Mouse (Mus musculus): ENCODE results near the gene Tbx10. TPM values are rescaled to one million over a fixed set of nuclear protein-coding genes. Genes with fewer than 3 reads are reported as not detected.
A peak's percentile ranks its signal among the peaks of the same experiment; 100 is the strongest.

Gene Tbx10
- total and polyA plus RNA-seq, 3 experiments: not detected

DNA sequence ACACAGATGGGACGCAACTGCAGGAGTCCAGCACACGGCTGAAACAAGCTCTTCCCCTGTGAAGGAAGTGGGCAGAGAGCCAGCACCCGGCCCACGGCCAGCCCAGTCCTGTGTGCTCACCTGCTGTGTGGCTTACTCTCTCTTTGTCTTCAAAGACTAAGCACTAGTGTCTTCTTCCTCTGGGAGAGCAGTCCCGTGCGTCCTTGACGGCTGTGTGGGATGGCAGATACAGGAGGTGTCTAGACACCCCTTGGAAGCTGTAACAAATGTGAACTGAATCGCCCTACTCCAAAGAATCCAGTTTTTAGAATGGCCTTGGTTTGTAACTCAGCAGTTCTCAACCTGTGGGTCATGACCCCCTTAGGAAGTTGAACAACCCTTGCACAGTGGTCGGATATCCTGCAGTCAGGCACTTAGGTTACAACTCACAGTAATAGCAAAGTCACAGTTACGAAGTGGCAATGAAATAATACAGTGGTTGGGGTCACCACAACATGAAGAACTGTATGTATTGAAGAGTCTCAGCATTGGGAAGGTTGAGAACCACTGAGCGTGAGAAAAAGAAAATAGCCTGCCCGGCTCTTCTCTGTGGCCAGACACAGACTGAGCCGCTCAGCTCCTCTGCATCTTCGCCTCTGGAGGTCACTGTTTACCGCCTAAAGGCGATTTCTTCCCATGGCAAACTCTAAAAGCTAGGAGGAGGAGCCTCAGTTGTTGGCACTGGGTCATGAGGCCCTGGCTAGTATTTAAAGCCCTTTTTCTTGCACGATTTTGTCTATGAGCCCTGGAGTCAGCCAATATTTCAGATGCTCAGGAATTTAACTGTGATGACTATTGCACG, 26.4 kb downstream of the Tbx10 start (continued):
- TF ChIP-seq MAFK (IDR thresholded peaks at IDR 0.05; ENCODE audit: borderline replicate concordance, low read depth, low read length) (0 out of 2 replicates have a peak, but pooled peaks have one; percentile 9), MAX (IDR thresholded peaks at IDR 0.05; ENCODE audit: low read length) (peak; percentile 28; the same call in 1 of the 2 replicates), POLR2A (IDR thresholded peaks at IDR 0.05; ENCODE audit: control insufficient read depth in 1 of 2, insufficient read depth in 1 of 2, low read depth in 1 of 2, low read length in 2 of 2, poor library complexity in 1 of 2) (no peak), MXI1 (IDR thresholded peaks at IDR 0.05; ENCODE audit: low read depth, low read length) (peak; percentile 60), NRF1 (IDR thresholded peaks at IDR 0.05; ENCODE audit: insufficient read depth, low read depth, low read length, poor library complexity, severe bottlenecking) (no peak), ZNF384 (IDR thresholded peaks at IDR 0.05; ENCODE audit: low read depth, low read length) (0 out of 2 replicates have a peak, but pooled peaks have one; percentile 19), BHLHE40 (IDR thresholded peaks at IDR 0.05; ENCODE audit: borderline replicate concordance, low read depth, low read length) (0 out of 2 replicates have a peak, but pooled peaks have one; percentile 15)

GRCm38 (mm10) chr19:4023185-4023584, 30.6 kb downstream of the Tbx10 start:
- no peaks in the 10 kb centered on the region for H3K79me2 ChIP-seq (ENCODE audit: control insufficient read depth, insufficient read depth, low read length, poor library complexity)
- no peaks in the 10 kb centered on the region for H3K27me3 ChIP-seq (ENCODE audit: control insufficient read depth in 1 of 2, insufficient read depth in 2 of 2, low read length in 2 of 2)
- H3K27ac ChIP-seq (ENCODE audit: control insufficient read depth, low read depth, low read length): no peak overlapping the region
- no peak for DNase-seq (ENCODE audit: low read depth, low spot score)
- H3K9me3 ChIP-seq (replicated peaks; ENCODE audit: insufficient read depth, low read length): no peaks in the 10 kb centered on the region
- H3K4me3 ChIP-seq (ENCODE audit: control insufficient read depth in 1 of 2, insufficient read depth in 1 of 2, low read depth in 2 of 2, low read length in 2 of 2): no peak overlapping the region
- H3K36me3 ChIP-seq (ENCODE audit: control insufficient read depth in 1 of 2, insufficient read depth in 2 of 2, low read length in 2 of 2): no peaks in the 10 kb centered on the region
- TF ChIP-seq ETS1 (IDR thresholded peaks at IDR 0.05; ENCODE audit: low read depth, low read length) (no peak), TCF12 (IDR thresholded peaks at IDR 0.05; ENCODE audit: low read depth, low read length) (no peak), MXI1 (IDR thresholded peaks at IDR 0.05; ENCODE audit: low read depth, low read length) (no peak), MAFK (IDR thresholded peaks at IDR 0.05; ENCODE audit: borderline replicate concordance, low read depth, low read length) (no peak), USF2 (IDR thresholded peaks at IDR 0.05; ENCODE audit: borderline replicate concordance in 1 of 2, insufficient read depth in 1 of 2, low read depth in 1 of 2, low read length in 2 of 2) (no peak), ZC3H11A (IDR thresholded peaks at IDR 0.05; ENCODE audit: low read depth, low read length) (no peak), BHLHE40 (IDR thresholded peaks at IDR 0.05; ENCODE audit: borderline replicate concordance, low read depth, low read length) (no peak), JUND (IDR thresholded peaks at IDR 0.05; ENCODE audit: low read depth, low read length) (no peak), NELFE (IDR thresholded peaks at IDR 0.05; ENCODE audit: low read depth, low read length) (no peak), POLR2A (IDR thresholded peaks at IDR 0.05; ENCODE audit: control insufficient read depth in 1 of 2, insufficient read depth in 1 of 2, low read depth in 1 of 2, low read length in 2 of 2, poor library complexity in 1 of 2) (no peak), MYB (IDR thresholded peaks at IDR 0.05; ENCODE audit: low read depth, low read length) (no peak)
- H3K9ac ChIP-seq (ENCODE audit: control insufficient read depth, low read depth, low read length, poor library complexity, severe bottlenecking): no peak overlapping the region
- H3K4me1 ChIP-seq (ENCODE audit: control insufficient read depth in 1 of 2, insufficient read depth in 2 of 2, low read length in 2 of 2): peaks cover 0 to 3% of the 10 kb centered on the region in 2 experiments; a peak in 2 of 4 replicates

DNA sequence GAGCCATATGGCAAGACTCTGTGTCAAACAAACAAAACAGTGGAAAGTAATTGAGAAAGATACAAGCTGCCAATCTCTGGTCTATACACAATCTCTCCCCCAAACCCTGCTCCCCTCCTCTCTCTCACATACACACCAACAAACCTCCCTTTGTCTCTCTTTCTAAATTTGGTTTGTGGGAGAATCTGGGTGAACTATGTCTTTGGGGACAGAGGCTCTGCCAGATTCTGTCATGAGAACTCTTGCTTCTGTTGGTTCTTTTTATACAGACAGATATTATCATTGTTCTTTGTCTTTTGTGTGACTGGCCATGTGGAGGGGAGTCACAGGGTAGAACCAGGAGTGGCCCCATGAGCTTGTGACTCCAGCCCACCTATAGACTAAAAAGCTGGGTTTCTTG, 35.0 kb downstream of the Tbx10 start:
- Histone ChIP-seq H3K4me3 (ENCODE audit: control insufficient read depth in 1 of 2, insufficient read depth in 1 of 2, low read depth in 2 of 2, low read length in 2 of 2) (no peak overlapping the region), H3K36me3 (ENCODE audit: control insufficient read depth in 1 of 2, insufficient read depth in 2 of 2, low read length in 2 of 2) (no peaks in the 10 kb centered on the region), H3K27ac (ENCODE audit: control insufficient read depth, low read depth, low read length) (no peak overlapping the region), H3K79me2 (ENCODE audit: control insufficient read depth, insufficient read depth, low read length, poor library complexity) (no peaks in the 10 kb centered on the region), H3K9ac (ENCODE audit: control insufficient read depth, low read depth, low read length, poor library complexity, severe bottlenecking) (no peak overlapping the region), H3K4me1 (ENCODE audit: control insufficient read depth in 1 of 2, insufficient read depth in 2 of 2, low read length in 2 of 2) (no peaks in the 10 kb centered on the region), H3K9me3 (replicated peaks; ENCODE audit: insufficient read depth, low read length) (no peaks in the 10 kb centered on the region), H3K27me3 (ENCODE audit: control insufficient read depth in 1 of 2, insufficient read depth in 2 of 2, low read length in 2 of 2) (no peaks in the 10 kb centered on the region)
- TF ChIP-seq POLR2A (IDR thresholded peaks at IDR 0.05; ENCODE audit: control insufficient read depth in 1 of 2, insufficient read depth in 1 of 2, low read depth in 1 of 2, low read length in 2 of 2, poor library complexity in 1 of 2) (no peak), ZKSCAN1 (IDR thresholded peaks at IDR 0.05; ENCODE audit: low read depth, low read length) (no peak), MYC (IDR thresholded peaks at IDR 0.05; ENCODE audit: low read depth, low read length) (no peak), KAT2A (conservative IDR thresholded peaks at IDR 0.05; ENCODE audit: low read depth, low read length) (no peak), NRF1 (IDR thresholded peaks at IDR 0.05; ENCODE audit: insufficient read depth, low read depth, low read length, poor library complexity, severe bottlenecking) (no peak), MEF2A (IDR thresholded peaks at IDR 0.05; ENCODE audit: extremely low read depth, insufficient replicate concordance, low read depth, low read length, poor library complexity, severe bottlenecking) (no peak), ZNF384 (IDR thresholded peaks at IDR 0.05; ENCODE audit: low read depth, low read length) (no peak), RCOR1 (IDR thresholded peaks at IDR 0.05; ENCODE audit: low read depth, low read length) (no peak), UBTF (IDR thresholded peaks at IDR 0.05; ENCODE audit: borderline replicate concordance, insufficient read depth, low read depth, low read length) (no peak), MAX (IDR thresholded peaks at IDR 0.05; ENCODE audit: low read length) (no peak)
- no peak for DNase-seq (ENCODE audit: low read depth, low spot score)

All from MEL (cell line).